Mouse (Mus musculus) liver, embryonic 12.5 days (tissue): ENCODE results near the gene Upp1. TPM values are rescaled to one million over a fixed set of nuclear protein-coding genes. Genes with fewer than 3 reads are reported as not detected.

Source experiments
- polyA plus RNA-seq: library from polyadenylated mRNA; unstranded; fragments of >200 nt; fragmentation: Nextera tagmentation; extraction: Ambion mirVana; gene quantifications from 2 replicates; pipeline ENCODE4 v1.2.1, GENCODE M21; 2016

The Upp1 gene
- polyA plus RNA-seq, 1 experiment from 2014 or later: 2.2 TPM

Other genes with a start within 250 kb of the Upp1 start
- 0.06 and 0.22 TPM in 2 replicates for gene Pkd1l1, start 144.8 kb upstream of the Upp1 start, polyA plus RNA-seq
- 12.8 and 14.4 TPM in 2 replicates for gene Hus1, start 106.9 kb upstream of the Upp1 start, polyA plus RNA-seq
- 0.17 and 0.23 TPM in 2 replicates for gene Gm11992, start 69.5 kb upstream of the Upp1 start, polyA plus RNA-seq
- gene Sun3, start 69.1 kb upstream of the Upp1 start, polyA plus RNA-seq: not detected in 2 replicates
- 0.01 and 0.04 TPM in 2 replicates for gene Abca13, start 73.8 kb downstream of the Upp1 start, polyA plus RNA-seq